Mouse (Mus musculus): Measurements from ENCODE around the gene Ms4a6d. TPM values are rescaled to one million over a fixed set of nuclear protein-coding genes. Genes with fewer than 3 reads are reported as not detected.

Gene Ms4a6d
- 1 to 10 TPM; 3.7 to 4.4 TPM for total RNA-seq (2021)
- long read RNA-seq, experiment 1, partial matches to known transcripts = 0 of 1 reads
- long read RNA-seq, experiment 1, other reads (novel, unspliced or antisense) = 0 of 1 reads
- long read RNA-seq, experiment 2, partial matches to known transcripts = 0 of 4 reads
- long read RNA-seq, experiment 2, other reads (novel, unspliced or antisense) = 0 of 4 reads

DNA sequence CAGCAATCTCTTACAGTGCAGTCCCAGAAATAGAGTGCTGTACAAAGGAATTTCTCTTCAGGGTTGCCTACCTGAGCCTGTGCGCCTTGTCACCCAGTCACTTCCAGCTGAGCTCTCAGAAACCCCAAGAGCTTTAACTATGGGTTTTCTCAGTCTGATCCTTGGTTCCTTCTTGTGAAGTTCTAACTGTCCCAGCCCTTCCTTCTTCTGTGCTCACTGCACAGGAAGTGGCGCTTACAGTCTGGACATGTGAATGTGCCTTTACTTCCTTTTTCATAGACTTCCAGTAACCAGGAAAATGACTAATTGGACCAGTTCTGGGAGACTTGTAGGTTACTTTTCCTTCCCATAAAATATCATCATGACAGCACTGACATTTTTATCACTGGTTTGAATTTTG, at the start of gene Ms4a6d:
Gene Ms4a6d, minus strand, starts transcription at position 247 of the 400 bp plus-strand sequence.
- no peak for DNase-seq (ENCODE audit: low spot score in 2 of 2)

DNA sequence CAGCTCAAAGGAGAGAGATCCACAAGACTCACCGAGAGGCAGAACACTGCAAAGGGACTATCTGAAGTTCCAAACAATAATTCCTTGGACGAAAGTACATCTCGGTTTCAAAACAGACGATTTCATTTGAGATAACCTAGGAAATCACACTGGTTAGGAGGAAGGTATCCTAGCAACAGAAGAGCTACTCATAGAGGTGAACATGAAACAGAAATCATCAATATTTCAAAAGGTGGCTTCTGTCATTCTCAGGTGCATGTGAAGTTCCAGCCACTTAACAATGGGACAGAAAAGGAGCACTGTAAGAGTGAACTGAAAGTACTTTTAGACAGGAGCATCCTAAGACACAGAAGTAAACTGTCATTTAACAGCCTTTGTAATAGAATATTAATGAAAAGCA, 44.9 kb upstream of the Ms4a6d start:
- no peak for DNase-seq (ENCODE audit: low spot score in 2 of 2)

DNA sequence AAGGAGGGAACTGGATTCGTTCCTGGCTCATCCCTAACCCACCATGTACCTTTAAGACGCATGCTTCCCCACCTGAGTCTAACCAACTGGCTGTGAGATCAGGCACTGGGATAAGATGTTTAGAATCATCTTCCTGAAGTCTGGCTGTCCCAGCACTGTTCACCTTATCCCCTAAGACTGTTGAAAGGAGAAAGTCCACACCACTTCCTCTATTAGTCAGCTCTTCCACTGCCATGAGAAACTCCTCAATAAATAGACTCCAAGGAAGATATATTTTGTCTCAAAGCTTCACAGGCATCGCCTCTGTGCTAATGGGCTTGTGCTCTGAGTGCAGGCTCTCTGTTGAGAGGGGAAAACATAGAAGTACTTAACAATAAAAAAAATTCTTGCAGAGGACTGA, 41.5 kb upstream of the Ms4a6d start:
- DNase-seq (ENCODE audit: low spot score in 2 of 2) = no peak

DNA sequence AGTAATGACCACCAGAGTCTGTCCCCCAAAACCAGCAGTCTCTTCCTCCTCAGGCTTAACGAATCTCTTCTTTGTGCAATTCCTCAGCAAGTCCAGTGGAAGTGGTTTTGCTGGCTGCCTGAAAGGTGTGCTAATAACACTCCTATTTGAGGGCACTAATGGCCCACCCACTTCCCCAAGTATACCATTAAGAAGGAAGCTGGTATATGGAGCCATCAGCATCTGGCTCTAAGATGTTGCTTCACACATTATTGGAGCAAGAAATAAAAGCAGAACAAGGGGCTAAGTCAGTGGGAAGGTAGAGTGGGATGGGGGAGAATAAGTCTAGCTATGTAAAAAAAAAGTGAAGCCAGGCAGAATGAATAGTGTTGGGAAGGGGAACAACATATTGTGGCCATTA, 36.1 kb upstream of the Ms4a6d start, which contains the start of gene Ms4a3:
Gene Ms4a3, minus strand, starts transcription at position 120 of the 400 bp plus-strand sequence.
- no peak for DNase-seq (ENCODE audit: low spot score in 2 of 2)

DNA sequence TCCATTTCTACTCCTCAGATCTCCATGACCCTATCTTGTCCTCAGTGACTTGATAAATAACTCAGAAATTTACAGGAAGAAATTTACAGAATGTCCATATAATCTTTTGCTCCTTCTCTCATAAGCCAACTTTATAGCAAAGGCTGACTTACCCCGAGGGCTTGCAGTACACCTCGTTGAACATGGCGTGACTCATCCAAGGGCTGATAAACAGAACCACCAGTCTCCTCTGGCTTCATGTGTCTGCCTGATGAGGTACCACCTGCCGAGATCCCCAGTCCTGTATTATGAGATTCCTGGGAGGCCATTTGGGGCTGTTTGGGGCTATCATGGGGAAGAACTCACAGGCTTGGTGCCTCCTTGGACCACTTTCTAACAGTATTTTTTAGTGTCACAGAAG, 34.4 kb upstream of the Ms4a6d start:
- no peak for DNase-seq (ENCODE audit: low spot score in 2 of 2)

DNA sequence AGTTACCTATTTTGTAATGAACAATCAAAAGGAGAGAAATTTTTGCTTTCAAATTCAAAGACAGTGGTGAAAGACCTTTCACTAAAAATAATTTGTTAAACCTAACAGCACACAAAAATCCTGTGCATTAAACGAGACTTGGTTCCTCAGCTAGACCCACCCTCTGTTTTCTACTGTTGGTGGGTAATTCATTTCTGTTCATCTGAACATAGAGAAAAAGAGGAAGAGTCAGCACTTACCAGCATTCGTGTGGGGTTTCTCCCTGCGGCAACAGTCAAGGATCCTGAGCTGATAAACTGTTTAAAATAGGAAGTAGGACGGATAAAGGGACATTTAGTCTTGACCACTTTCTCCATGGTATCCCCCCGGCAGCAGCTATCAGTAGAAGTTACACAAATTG, 30.9 kb upstream of the Ms4a6d start:
- no peak for DNase-seq (ENCODE audit: low spot score in 2 of 2)

DNA sequence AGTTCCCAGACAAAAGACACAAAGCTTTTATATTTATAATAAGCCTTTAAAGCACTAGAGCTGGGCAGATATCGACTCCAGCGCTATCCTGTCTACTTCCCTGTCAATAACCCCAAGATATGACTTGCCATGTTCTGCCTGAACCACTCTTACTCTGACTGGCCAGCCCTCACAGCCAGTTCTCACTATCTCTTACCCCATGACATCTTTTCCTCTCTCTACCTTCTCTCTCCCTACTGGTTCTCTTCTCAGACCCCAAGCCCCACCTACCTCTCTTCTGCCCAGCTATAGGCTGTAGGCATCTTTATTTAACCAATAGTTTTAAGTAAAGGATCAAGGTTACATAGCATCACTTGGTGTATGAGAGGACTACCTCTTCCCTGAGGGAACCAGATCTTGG, 29.7 kb upstream of the Ms4a6d start:
- no peak for DNase-seq (ENCODE audit: low spot score in 2 of 2)

DNA sequence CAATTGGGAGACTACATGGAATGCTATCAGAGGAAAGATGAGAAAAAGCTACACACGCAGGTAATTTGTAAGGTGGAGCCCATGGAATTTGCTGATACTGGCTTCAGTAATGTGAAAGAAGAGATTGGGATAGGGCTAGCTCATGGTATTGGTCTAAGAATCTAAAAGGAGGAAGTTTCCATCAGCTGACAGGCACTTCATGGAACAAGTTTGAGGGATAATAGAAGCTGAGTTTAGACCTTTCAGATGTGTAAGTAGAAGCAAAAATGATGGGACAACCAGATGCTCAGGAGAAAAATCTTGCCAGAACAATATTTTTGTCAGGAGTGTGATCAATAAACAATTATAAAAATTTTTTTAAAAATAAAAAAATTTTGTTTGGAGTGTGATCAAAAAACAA, 29.1 kb upstream of the Ms4a6d start:
- no peak for DNase-seq (ENCODE audit: low spot score in 2 of 2)

DNA sequence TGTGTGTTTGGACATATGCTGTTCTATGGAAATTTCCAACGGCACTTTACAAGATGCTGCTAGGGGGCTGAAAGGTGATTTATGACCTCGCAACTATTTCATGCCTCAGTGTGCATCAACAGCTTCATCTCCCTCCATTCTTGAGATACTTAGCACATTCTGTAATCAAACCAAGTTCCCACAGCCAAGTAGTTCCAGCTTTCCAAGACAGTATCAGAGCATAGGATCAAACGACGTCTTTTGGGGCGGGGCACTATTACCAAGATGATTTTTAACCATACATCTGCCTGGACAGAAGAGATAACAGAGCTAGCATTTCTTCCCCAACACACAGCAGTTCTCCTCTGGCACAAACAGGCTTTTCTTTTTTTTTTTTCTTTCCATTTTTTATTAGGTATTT, 20.6 kb upstream of the Ms4a6d start:
- DNase-seq (ENCODE audit: low spot score in 2 of 2) = no peak

DNA sequence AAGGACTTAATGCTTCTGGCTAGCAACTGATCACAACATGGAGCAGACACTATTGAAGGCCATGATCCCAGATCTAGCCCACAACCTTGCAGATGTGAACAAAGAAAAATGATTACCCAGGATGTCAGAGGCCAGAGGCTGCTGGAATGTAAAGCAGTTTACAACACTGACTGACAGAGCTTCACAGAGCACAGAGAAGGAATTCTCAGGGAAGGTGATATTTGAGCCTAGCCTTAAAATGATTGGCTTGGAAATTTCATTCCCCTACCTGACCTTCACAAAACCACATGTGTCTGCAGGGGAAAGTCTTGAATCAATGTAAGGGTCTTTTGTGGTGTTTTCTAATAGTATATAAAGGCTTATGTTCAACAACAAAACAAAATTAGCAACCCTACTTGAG, 20.2 kb upstream of the Ms4a6d start:
- DNase-seq (ENCODE audit: low spot score in 2 of 2) = no peak

DNA sequence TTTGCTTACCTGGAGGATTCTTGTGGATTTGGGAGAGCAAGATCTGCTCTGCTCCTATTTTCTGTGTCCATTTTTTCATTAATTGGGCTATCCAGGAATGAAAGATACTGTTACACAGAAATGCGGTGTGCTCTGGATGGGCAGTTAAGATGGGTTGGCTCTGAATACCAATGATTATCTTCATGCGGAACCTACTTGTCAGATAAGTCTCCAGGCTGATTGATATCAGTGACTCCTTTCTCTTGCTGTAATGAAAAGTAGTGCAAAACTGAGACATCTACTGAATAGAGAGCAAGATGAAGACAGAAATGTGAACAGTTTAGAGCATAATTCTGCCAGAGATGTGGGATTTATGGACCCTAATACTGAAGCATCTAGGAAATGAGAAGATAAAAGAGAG, 18.9 kb upstream of the Ms4a6d start, which contains the start of gene Ms4a2:
Gene Ms4a2, minus strand, starts transcription at position 169 of the 400 bp plus-strand sequence.
- no peak for DNase-seq (ENCODE audit: low spot score in 2 of 2)

DNA sequence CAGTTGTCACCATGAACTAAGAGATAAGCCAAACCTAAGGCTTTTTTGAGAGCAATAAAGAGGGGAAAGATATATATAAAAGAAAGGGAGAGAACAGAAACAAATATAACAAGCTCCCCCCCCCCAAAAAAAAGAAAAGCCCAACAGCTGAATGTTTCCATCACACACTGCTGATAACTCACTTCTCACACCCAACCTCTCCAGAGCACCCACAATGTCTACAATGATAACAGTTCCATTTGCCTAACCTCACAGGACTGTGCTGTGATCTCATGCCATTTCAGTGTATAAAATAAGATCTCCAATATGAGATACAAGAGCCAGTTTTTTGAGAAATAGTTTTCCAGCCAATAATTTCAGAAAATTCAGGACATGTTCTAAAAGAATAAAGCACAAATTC, 13.3 kb upstream of the Ms4a6d start:
- no peak for DNase-seq (ENCODE audit: low spot score in 2 of 2)

DNA sequence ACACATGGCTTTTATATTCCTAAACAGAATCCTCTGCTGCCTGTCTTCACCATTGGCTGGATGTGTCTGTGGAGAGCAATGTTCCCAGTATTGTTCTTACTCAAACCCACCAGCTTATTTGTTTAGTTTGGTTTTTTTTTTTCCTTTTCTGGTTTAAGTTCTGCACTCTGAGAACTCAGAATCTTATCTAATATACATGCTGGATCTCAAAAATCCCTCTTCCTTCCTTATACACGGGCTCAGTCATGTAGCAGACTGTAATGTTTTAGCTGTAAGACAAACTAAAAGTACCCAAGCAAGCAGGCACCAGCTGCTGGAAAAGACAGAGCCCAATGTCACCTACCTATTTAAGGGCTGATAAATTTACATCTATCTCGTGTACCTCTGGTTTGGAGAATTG, 10.2 kb upstream of the Ms4a6d start:
- no peak for DNase-seq (ENCODE audit: low spot score in 2 of 2)

DNA sequence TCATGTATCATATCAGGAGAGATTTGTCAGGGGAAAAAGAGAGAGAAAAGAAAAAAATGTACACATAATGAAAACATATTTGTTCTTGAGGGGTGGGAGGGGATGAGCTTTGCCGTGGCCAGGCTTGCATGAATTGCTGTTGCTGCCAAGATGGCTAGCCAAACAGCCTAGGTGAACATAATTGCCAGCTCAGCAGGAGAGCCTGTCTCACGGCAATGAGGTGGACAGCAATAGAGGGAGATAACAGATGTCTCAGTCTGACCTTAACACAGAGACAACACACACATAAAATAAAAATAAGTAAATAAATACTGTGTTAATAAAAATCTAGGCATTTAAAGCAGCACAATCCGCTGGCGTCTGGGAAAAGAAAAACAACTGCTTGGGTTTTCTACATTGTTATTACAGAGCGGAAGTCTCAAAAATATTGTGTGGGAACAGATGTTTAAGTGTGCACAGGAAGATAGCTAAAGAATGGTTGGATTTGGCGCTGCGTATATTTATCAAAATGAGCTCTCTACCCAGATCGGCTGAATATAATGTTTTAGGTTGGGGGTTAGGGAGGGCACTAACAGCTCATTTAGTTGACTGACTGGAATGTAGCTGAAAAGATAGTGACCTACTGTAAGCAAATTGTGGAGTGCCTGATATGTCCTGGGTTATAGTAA, 9.3 kb upstream of the Ms4a6d start:
- no peak for DNase-seq (ENCODE audit: low spot score in 2 of 2)

DNA sequence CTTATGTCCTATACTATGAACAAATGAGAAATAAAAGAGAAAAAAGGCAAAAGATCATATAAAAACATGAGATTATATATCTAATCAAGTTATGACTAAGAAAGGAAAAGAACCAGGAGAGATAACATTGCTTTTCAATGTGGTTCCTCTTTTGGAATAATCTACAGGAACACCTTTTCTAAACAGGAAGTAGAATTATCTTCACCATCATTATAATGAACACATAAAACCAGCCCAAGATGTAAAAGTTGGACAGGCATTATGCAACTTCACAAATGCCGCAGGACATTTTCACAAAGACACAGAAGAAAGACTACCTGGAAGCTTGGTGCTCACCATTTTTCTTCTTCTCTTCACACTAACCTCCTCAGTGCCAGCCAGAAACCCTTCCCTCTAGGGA, 8.4 kb upstream of the Ms4a6d start:
- no peak for DNase-seq (ENCODE audit: low spot score in 2 of 2)

DNA sequence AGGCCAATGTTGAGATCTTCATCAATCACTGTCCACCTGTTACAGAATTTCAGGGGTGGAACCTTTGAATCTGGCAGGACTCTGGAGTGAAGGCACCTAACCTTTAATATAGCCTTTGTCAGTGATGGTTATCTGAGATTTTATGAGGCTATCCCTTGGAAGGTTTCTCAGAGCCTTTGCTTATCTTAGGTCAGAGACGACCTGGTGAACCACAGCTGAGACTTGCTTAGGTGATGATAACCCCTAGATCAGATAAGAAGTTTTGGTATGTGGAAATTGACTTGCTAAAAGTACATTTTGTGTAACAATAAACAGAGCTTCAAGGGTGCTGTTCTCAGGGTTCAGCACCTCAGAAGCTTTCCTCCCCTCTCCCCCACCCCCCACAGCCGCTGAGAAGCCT, 7.6 kb upstream of the Ms4a6d start:
- no peak for DNase-seq (ENCODE audit: low spot score in 2 of 2)

DNA sequence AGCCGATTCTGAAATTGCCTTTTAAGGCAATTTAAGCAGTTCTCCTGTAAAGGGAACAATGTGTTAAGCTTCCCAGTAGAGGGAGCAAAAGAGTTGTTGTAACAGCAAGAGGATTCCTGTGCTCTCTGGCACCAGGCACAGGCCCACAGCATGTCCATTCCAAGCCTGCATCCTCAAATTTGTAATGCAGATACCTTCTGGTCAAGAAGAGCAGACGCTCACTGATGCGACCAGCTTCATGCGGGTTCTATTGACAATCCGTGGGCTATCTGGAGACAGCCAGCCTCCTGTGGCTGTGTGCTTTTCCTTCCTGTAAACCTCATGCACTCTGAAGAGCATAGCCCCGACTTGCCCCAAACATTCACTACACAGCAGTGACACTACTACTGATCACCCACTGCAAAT, 6.9 kb upstream of the Ms4a6d start:
- no peak for DNase-seq (ENCODE audit: low spot score in 2 of 2)

DNA sequence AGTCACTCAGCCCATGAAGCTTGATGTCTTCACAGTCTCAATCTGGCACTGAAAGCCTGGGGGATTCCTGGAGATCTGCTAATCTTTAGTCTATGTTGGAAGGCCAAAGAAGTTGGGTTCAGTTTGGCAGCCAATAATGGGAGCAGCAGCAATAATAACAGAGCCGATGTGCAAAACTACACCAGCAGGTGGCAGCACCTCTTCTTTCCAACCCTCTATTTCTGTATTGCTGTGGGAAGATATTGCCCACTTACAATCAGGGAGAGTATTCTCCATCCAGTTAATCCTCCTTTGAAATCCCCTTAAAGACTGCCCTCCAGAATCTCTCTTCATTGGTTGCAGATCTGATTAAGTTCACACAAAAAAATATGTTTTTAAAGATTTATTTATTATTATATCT, 3.5 kb upstream of the Ms4a6d start:
- no peak for DNase-seq (ENCODE audit: low spot score in 2 of 2)

DNA sequence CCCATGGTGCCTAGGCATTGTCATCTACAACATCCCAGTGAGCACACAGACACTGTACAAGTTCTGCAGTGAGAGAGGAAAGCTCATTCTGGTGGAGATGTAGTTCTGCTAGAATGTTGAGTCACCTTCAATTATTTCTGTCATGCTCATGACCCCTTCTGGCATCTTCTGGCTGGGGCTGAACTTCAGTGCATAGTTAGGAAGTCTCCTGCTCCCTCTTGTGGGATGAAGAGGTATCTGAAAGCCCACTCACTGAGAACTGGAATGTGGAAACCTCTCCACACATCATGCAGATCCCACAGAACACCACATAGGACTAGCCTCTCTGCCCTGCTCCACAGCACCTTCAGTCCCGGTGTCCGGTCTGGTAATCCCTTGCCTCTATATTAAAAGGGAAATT, 2.6 kb downstream of the Ms4a6d start:
- DNase-seq (ENCODE audit: low spot score in 2 of 2) = no peak

DNA sequence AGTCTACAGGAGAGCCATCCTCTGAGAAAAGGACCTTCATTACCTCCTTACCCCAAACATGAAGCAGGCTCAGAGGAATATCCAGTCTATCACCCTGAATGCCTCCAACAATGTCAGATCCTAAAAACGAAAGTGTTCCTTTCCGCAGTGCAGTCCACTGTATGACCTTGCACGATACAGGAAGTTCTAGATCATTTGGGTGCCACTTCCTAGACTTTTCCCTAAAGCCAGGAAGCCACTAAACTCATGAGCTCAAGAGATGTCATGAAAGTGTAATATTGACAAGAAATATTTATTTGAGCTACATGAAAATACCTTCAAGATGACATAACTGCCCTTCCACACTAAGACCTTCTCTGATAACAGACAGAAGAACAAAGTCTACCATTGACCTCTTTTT, 3.3 kb downstream of the Ms4a6d start:
- no peak for DNase-seq (ENCODE audit: low spot score in 2 of 2)

DNA sequence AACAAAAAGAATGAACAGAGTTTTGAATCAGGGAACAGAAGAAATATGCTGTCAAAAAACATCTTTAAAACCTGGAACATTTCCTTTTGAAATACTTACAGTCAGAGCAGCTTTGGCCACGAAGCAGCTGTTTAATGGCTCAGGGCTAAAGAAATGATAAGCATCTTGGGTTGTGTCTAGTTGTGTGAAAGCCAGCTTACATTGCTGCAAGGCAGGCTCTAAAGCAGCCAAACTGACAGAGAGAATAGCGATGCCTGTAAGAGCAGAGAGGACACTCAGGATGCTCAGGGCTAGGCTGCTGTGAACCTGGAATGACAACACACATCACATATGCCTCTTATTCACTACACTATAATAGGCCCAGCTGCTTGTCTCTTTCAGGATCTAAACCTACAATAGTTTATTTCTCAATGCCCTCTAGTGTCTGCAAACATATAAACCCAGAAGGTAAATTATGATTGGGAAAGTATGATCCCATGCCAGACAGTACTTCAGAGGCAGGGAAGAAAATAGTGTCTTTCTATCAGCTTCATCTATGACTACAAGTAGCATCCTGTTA, 14.7 kb downstream of the Ms4a6d start:
- DNase-seq (ENCODE audit: low spot score in 2 of 2) = no peak

DNA sequence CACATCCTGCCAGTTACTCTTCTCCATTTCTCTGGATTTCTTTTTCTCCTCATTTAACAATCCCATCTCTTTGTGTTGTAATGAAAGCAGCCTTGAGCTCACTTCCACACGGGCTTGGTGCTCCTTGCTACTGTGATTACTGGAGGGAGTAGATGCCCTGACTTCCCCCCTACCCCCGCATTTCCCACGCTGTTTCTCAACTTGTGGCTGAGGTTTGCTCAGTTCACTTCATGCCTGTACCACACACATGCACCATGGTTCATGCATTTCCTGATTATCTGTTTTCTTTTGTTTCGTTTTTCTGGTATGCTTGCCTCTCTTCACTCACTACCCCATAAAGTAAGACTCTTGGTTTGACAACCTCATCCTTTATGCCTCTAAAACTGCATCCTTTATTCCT, 15.4 kb downstream of the Ms4a6d start:
- DNase-seq (ENCODE audit: low spot score in 2 of 2) = no peak

DNA sequence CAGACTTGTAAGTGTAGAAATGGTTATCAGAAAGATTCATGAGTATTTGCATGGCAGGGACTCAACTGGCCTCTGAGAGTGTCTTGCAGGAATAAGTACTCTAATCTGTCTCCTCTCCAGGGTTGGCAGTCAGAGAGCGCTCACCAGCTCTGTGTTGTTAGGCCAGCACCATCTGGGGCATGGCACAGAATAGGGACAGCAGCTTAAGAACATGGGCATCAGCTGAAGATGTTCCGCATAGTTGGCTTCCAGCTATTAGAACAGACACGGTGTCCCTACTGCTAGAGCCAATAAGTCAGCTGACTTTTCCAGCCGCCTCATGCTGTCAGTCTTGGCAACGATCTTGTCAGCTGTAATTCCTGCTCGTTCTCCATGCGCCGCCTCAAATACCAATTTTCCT, 29.7 kb downstream of the Ms4a6d start:
- no peak for DNase-seq (ENCODE audit: low spot score in 2 of 2)

All from adrenal gland, postnatal 4 days (tissue).